ENCODE assay signal across 12 mouse cellular contexts in genomic region chr5:28012496-28012895, GRCm38 (mm10).
"Had no signal": no experiment of that assay in that cellular context is flagged by ENCODE, and none has a peak within 500 bp of the region (broad histone marks: within the 10 kb centered on the region; RNA-seq: fewer than 3 reads in every experiment).

No protein-coding gene starts in this region.

- H3K9me3 ChIP-seq: liver, embryonic 15.5 days; midbrain, embryonic 13.5 days had no signal

- H3K36me3 ChIP-seq: limb, embryonic 12.5 days; liver, embryonic 15.5 days; midbrain, embryonic 13.5 days had no signal

- DNase-seq: kidney, postnatal 10 days; kidney, postnatal 4 days; liver; lung, adult 2 months; lung, postnatal 36 days; right cerebral cortex, postnatal 14 days; thymus, postnatal 36 days had no signal

- H3K9ac ChIP-seq: limb, embryonic 12.5 days; liver, embryonic 15.5 days; midbrain, embryonic 13.5 days had no signal

- ATAC-seq: lung, postnatal 0 days; midbrain, embryonic 13.5 days had no signal

- H3K4me3 ChIP-seq: layer of hippocampus, adult 2 months; limb, embryonic 12.5 days; liver, embryonic 15.5 days; midbrain, embryonic 13.5 days had no signal

- H3K4me1 ChIP-seq: limb, embryonic 12.5 days; midbrain, embryonic 13.5 days had no signal

- H3K27me3 ChIP-seq: limb, embryonic 12.5 days; liver, embryonic 15.5 days; midbrain, embryonic 13.5 days had no signal

- H3K27ac ChIP-seq: layer of hippocampus, adult 2 months; limb, embryonic 12.5 days; liver, embryonic 15.5 days; midbrain, embryonic 13.5 days had no signal

- H3K4me2 ChIP-seq: limb, embryonic 12.5 days; liver, embryonic 15.5 days; midbrain, embryonic 13.5 days had no signal
